Mouse (Mus musculus): ENCODE measurements around the gene Fkbp8. TPM values are rescaled to one million over a fixed set of nuclear protein-coding genes. Genes with fewer than 3 reads are reported as not detected.

Gene Fkbp8
- polyA plus RNA-seq, 1 experiment: 305 TPM

DNA sequence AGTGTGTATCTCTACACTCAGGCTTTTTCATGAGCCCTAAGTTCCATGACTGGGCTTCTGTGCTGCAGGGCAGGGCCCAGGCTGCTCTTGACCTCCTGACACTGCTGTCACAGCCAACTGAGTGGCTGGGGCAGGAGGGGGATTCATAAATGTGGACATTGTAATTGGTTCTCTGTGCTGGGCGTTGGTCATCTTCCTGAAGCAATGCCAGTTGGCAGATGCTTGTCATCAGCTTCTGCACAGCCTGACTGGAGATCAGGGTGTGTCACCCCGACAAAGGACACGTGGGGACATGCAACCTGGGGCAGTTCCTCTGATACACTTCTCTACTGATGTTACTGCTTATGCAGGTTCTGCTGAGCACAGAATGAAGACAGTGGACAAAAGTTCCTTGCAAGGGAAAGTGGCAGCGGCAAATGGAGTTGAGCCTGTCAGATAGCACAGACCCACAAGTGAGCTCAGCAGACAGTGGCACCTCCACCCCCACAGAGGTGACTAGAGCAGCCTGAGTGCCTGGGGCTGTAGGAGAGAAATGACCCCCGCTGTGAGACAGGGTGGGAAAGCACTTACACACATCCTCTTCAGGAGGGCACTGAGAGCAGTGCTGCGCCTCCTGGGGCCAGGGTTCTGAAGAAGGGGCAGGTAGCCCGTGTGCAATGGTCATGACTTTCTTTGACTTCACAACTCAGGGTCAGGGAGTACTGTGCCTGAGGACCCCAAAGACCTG, 34.4 kb downstream of the Fkbp8 start:
- H3K4me3 ChIP-seq (ENCODE audit: extremely low read depth, insufficient read depth, insufficient read length): no peak overlapping the region
- H3K4me1 ChIP-seq (ENCODE audit: control insufficient read depth, insufficient read depth, insufficient read length): peaks cover 29% of the 10 kb centered on the region
- H3K27ac ChIP-seq (ENCODE audit: insufficient read depth, low read length): peak overlapping the region; percentile 47
- TF ChIP-seq POLR2A (IDR thresholded peaks at IDR 0.05; ENCODE audit: low read depth, low read length) (no peak), CTCF (IDR thresholded peaks at IDR 0.05; ENCODE audit: extremely low read depth, insufficient read depth, insufficient read length, insufficient replicate concordance) (no peak)
- no peaks in the 10 kb centered on the region for H3K27me3 ChIP-seq (ENCODE audit: control insufficient read depth, insufficient read depth, low read length)
- no peak for DNase-seq (ENCODE audit: low read depth in 1 of 2, low spot score in 2 of 2)
- 76% methylated on average over 7 of the region's 7 CpGs for WGBS
- H3K36me3 ChIP-seq (ENCODE audit: control insufficient read depth, insufficient read depth, low read length): no peaks in the 10 kb centered on the region

DNA sequence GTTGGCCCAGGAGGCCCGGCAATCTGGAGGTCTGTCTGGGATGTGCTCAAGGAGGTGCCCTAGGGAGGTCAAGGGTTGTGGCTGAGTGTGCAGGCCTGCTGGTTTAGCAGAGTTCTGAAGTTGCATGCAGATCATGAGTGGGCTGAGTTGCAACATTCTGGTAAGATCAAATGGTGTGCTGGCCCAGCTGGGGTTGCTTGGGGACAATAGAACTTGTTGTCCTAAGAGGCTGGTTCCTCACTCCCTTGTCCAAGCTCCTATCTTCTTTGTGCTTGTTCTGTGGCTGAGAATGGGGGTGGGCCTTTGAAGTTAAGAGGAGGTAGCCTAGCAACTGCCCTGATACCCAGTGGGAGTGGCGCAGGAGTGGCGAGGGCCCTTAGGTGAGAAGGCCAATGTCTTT, 35.3 kb downstream of the Fkbp8 start:
- Histone ChIP-seq H3K4me1 (ENCODE audit: control insufficient read depth, insufficient read depth, insufficient read length) (peaks cover 29% of the 10 kb centered on the region), H3K27me3 (ENCODE audit: control insufficient read depth, insufficient read depth, low read length) (no peaks in the 10 kb centered on the region), H3K4me3 (ENCODE audit: extremely low read depth, insufficient read depth, insufficient read length) (no peak overlapping the region), H3K36me3 (ENCODE audit: control insufficient read depth, insufficient read depth, low read length) (no peaks in the 10 kb centered on the region), H3K27ac (ENCODE audit: insufficient read depth, low read length) (0 out of 2 replicates have a peak overlapping the region, but pooled peaks have one; percentile 19)
- no peak for TF ChIP-seq CTCF (IDR thresholded peaks at IDR 0.05; ENCODE audit: extremely low read depth, insufficient read depth, insufficient read length, insufficient replicate concordance)
- no peak for TF ChIP-seq POLR2A (IDR thresholded peaks at IDR 0.05; ENCODE audit: low read depth, low read length)
- DNase-seq (ENCODE audit: low read depth in 1 of 2, low spot score in 2 of 2): no peak
- WGBS: 82% methylated on average over 3 of the region's 3 CpGs

DNA sequence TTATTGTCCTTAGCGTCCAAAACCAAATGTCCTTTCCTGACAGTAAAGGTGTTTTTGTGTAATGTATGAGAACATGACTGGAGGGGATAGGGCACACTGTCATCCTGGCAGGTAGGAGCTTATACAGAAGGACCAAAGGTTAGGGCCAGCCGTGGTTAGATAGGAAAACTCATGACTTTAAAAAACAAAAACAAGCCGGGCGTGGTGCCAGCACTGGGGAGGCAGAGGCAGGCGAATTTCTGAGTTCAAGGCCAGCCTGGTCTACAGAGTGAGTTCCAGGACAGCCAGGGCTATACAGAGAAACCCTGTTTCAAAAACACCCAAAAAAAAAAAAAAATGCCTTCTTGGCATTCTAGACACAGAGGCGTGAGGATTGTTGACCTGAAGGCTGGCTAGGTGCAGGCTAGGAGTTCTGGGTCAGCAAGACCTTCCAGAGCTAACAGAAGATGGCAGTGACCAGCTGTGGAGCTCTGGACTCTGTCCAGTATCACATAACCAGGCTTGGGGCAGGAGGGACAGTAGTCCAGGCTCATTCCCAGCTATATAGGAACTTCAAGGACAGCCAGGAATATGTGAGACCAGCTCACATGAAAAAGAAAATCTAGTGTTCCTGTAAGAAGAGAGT, 36.4 kb downstream of the Fkbp8 start:
- TF ChIP-seq POLR2A (IDR thresholded peaks at IDR 0.05; ENCODE audit: low read depth, low read length) (no peak), CTCF (IDR thresholded peaks at IDR 0.05; ENCODE audit: extremely low read depth, insufficient read depth, insufficient read length, insufficient replicate concordance) (no peak)
- no peaks in the 10 kb centered on the region for H3K27me3 ChIP-seq (ENCODE audit: control insufficient read depth, insufficient read depth, low read length)
- no peaks in the 10 kb centered on the region for H3K36me3 ChIP-seq (ENCODE audit: control insufficient read depth, insufficient read depth, low read length)
- no peak overlapping the region for H3K27ac ChIP-seq (ENCODE audit: insufficient read depth, low read length)
- no peak overlapping the region for H3K4me3 ChIP-seq (ENCODE audit: extremely low read depth, insufficient read depth, insufficient read length)
- peaks cover 26% of the 10 kb centered on the region for H3K4me1 ChIP-seq (ENCODE audit: control insufficient read depth, insufficient read depth, insufficient read length)
- DNase-seq (ENCODE audit: low read depth in 1 of 2, low spot score in 2 of 2): no peak
- 88% methylated on average over 6 of the region's 6 CpGs for WGBS

DNA sequence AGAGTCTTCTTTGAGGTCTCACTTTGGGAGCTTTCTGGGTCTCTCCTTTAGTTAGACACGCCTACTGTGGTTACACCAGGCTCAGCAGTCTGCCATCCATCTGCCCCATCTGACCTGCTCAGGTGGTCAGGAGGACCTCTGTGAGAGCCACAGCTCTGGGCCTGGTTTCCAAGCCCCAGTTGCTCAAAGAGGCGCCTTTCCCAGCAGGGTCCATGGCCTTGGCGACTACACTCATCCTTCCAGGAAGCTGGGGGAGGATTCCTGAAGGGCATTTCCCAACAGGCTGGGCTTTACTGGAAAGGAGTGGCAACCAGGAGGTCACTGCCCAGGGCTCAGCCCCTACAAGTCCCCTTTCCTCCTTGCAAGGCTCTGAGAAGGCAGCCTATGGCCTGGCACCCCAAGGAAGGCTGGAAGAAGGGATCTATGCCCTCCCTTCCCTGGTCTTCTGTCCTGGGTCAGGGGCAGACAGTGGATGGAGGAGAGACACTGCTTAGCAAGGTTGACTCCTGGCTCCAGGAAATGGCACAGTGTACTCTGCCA, 37.2 kb downstream of the Fkbp8 start:
- TF ChIP-seq POLR2A (IDR thresholded peaks at IDR 0.05; ENCODE audit: low read depth, low read length) (no peak), CTCF (IDR thresholded peaks at IDR 0.05; ENCODE audit: extremely low read depth, insufficient read depth, insufficient read length, insufficient replicate concordance) (no peak)
- Histone ChIP-seq H3K4me1 (ENCODE audit: control insufficient read depth, insufficient read depth, insufficient read length) (peaks cover 26% of the 10 kb centered on the region), H3K36me3 (ENCODE audit: control insufficient read depth, insufficient read depth, low read length) (no peaks in the 10 kb centered on the region), H3K27ac (ENCODE audit: insufficient read depth, low read length) (0 out of 2 replicates have a peak overlapping the region, but pooled peaks have one; percentile 47), H3K4me3 (ENCODE audit: extremely low read depth, insufficient read depth, insufficient read length) (no peak overlapping the region), H3K27me3 (ENCODE audit: control insufficient read depth, insufficient read depth, low read length) (no peaks in the 10 kb centered on the region)
- no peak for DNase-seq (ENCODE audit: low read depth in 1 of 2, low spot score in 2 of 2)
- 74% methylated on average over 3 of the region's 3 CpGs for WGBS

DNA sequence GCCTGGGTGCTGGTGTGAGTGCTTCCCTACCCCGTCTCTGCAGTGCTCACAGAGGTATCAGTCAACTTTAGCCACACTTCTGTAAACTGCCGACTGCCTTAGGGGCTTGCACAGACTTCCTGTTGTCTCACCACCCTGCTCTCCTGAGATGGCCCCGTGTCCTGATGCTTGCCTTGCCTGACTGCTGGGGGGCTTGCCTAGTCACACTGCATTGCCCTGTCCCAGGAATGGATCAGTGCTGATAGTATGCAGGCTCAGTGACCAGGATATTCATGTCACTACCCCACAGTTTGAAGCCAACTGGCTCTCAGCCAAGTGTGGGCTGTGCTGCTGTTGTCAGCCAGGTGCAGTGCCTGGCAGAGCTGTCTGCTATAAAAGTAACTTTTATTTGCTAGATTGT, 38.0 kb downstream of the Fkbp8 start:
- no peak overlapping the region for H3K4me3 ChIP-seq (ENCODE audit: extremely low read depth, insufficient read depth, insufficient read length)
- peaks cover 19% of the 10 kb centered on the region for H3K4me1 ChIP-seq (ENCODE audit: control insufficient read depth, insufficient read depth, insufficient read length)
- no peaks in the 10 kb centered on the region for H3K36me3 ChIP-seq (ENCODE audit: control insufficient read depth, insufficient read depth, low read length)
- TF ChIP-seq POLR2A (IDR thresholded peaks at IDR 0.05; ENCODE audit: low read depth, low read length) (no peak), CTCF (IDR thresholded peaks at IDR 0.05; ENCODE audit: extremely low read depth, insufficient read depth, insufficient read length, insufficient replicate concordance) (no peak)
- H3K27me3 ChIP-seq (ENCODE audit: control insufficient read depth, insufficient read depth, low read length): no peaks in the 10 kb centered on the region
- 9% methylated on average over 3 of the region's 3 CpGs for WGBS
- H3K27ac ChIP-seq (ENCODE audit: insufficient read depth, low read length): no peak overlapping the region; the same call in 1 of the 2 replicates
- DNase-seq (ENCODE audit: low read depth in 1 of 2, low spot score in 2 of 2): no peak

DNA sequence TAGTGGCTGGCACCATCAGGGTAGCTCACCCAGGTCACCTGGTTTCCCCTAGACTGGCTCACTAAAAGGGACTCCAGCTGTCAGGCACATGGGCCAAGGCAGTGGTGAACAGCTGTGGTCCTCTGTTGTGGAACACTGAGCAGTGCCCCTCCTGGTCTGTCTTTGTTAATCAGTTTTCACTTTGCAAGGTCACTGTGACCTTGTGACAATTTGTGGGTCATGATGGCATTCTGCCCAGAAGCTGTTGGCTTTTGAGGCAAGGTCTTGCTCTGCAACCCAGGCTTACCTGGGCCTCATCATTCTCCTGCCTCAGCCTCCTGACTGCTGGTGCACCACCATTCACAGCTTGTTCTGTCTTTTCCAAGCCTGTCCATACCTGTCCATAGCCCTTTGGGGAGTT, 42.8 kb downstream of the Fkbp8 start:
- Histone ChIP-seq H3K27me3 (ENCODE audit: control insufficient read depth, insufficient read depth, low read length) (no peaks in the 10 kb centered on the region), H3K27ac (ENCODE audit: insufficient read depth, low read length) (no peak overlapping the region), H3K36me3 (ENCODE audit: control insufficient read depth, insufficient read depth, low read length) (no peaks in the 10 kb centered on the region), H3K4me1 (ENCODE audit: control insufficient read depth, insufficient read depth, insufficient read length) (peaks cover 3% of the 10 kb centered on the region), H3K4me3 (ENCODE audit: extremely low read depth, insufficient read depth, insufficient read length) (no peak overlapping the region)
- DNase-seq (ENCODE audit: low read depth in 1 of 2, low spot score in 2 of 2): no peak
- no peak for TF ChIP-seq POLR2A (IDR thresholded peaks at IDR 0.05; ENCODE audit: low read depth, low read length)
- no peak for TF ChIP-seq CTCF (IDR thresholded peaks at IDR 0.05; ENCODE audit: extremely low read depth, insufficient read depth, insufficient read length, insufficient replicate concordance)

DNA sequence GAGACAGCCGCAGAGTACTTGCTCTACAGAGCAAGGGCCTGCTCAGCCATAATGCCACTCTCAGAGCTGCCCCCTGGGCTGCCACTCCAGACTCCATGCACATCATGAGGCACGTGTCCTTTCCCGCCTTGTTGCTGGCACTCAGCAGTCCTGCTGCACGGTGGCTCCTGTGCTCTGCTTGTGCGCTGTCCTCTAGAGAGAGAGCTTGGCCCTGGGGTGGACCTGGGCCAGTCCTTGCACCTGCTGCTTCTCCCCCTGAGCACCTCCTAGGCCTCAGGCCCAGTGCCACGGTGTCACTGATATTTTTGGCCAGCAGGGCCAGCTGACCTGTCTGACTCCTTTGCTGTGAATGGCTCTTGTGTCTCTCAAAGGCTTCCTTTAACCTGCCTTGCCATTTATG, 43.5 kb downstream of the Fkbp8 start:
- DNase-seq (ENCODE audit: low read depth in 1 of 2, low spot score in 2 of 2): no peak
- no peak overlapping the region for H3K27ac ChIP-seq (ENCODE audit: insufficient read depth, low read length)
- H3K36me3 ChIP-seq (ENCODE audit: control insufficient read depth, insufficient read depth, low read length): no peaks in the 10 kb centered on the region
- H3K4me1 ChIP-seq (ENCODE audit: control insufficient read depth, insufficient read depth, insufficient read length): no peaks in the 10 kb centered on the region
- no peak overlapping the region for H3K4me3 ChIP-seq (ENCODE audit: extremely low read depth, insufficient read depth, insufficient read length)
- WGBS: 91% methylated on average over 6 of the region's 6 CpGs
- no peak for TF ChIP-seq CTCF (IDR thresholded peaks at IDR 0.05; ENCODE audit: extremely low read depth, insufficient read depth, insufficient read length, insufficient replicate concordance)
- TF ChIP-seq POLR2A (IDR thresholded peaks at IDR 0.05; ENCODE audit: low read depth, low read length): no peak
- H3K27me3 ChIP-seq (ENCODE audit: control insufficient read depth, insufficient read depth, low read length): no peaks in the 10 kb centered on the region

All from spleen, adult 2 months (tissue).